Mouse (Mus musculus): Measurements from ENCODE around the gene Tmem14c. TPM values are rescaled to one million over a fixed set of nuclear protein-coding genes. Genes with fewer than 3 reads are reported as not detected.

The Tmem14c gene
- total RNA-seq, 2 experiments from 2014 or later = 57.9 to 60.8 TPM

Other genes starting within 250 kb of the Tmem14c start
- 10 to 100 TPM; 17.5 to 18.3 TPM for gene Gcnt2, start 156.5 kb upstream of the Tmem14c start, total RNA-seq (2021)
- gene Pak1ip1, start 15.3 kb upstream of the Tmem14c start, total RNA-seq (2021) = 10 to 100 TPM; 41.3 to 44.2 TPM
- gene Mak, start 63.4 kb downstream of the Tmem14c start, total RNA-seq (2021) = 1 to 10 TPM; 2.4 to 3.1 TPM
- gene Gcm2, start 94.7 kb downstream of the Tmem14c start, total RNA-seq (2021) = not detected
- under 1 TPM in 1 of 2 experiments, not detected in 1; 0.25 TPM for gene Sycp2l, start 98.0 kb downstream of the Tmem14c start, total RNA-seq (2021)
- 10 to 100 TPM; 18.3 to 18.6 TPM for gene Elovl2, start 204.1 kb downstream of the Tmem14c start, total RNA-seq (2021)
- gene Smim13, start 233.6 kb downstream of the Tmem14c start, total RNA-seq (2021) = 100 to 1,000 TPM; 167 to 187 TPM